In the genomic region with DNA sequence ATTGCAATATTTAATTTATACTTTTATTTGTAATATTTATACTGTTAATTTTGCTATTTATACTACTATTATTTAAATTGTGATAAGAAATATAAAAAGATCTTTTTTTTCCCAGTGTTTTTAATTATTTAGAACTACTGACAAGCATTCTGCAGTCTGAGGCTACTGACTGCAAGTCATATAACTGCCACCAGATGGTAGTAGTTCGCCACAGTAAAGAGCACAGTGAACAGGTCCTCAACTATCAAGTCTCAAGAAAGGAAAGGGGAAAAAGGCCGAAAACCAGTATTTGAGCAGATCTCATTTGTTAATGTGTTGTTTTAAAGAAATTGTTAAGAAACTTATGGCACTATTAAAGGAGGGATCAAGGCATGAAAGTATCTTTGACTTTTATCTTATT, we compare ENCODE assay signal across 8 mouse cellular contexts.
DNase-seq lines count a peak whose midpoint lies in the region; ATAC-seq lines count a peak whose summit lies in the region.

No protein-coding gene starts in this region.

- 18% methylated on average over 2 of the region's 2 CpGs for WGBS in neural tube, embryonic 13.5 days

- H3K4me1 ChIP-seq in neural tube, embryonic 13.5 days (replicated peaks): no peaks in the 10 kb centered on the region

- no peak overlapping the region for H3K4me3 ChIP-seq in neural tube, embryonic 13.5 days

- DNase-seq in adrenal gland, adult (ENCODE audit: inconsistent age in 2 of 2, low spot score in 1 of 2): peak; percentile 14 to 65
- DNase-seq in adrenal gland, postnatal 25 days: no peak
- DNase-seq in 3134 (ENCODE audit: extremely low read depth, insufficient read length, low spot score): peak; percentile 1
- DNase-seq in c-Kit-positive CD71-negative TER-119-negative erythroid progenitor cells, embryonic 14.5 days (ENCODE audit: low read depth): peak; percentile 5
- peak; percentile 26 to 79 for DNase-seq in frontal cortex, postnatal 36 days (ENCODE audit: low spot score in 2 of 2)
- DNase-seq in left cerebral cortex, adult 18-20 months (ENCODE audit: low spot score in 2 of 2): peak; percentile 36 to 52
- DNase-seq in B cell, adult 2 months: no peak

- no peak overlapping the region for H3K27ac ChIP-seq in neural tube, embryonic 13.5 days (replicated peaks)

- H3K4me2 ChIP-seq in neural tube, embryonic 13.5 days: no peak overlapping the region

- peak; percentile 63; the same call in 1 of the 2 replicates for ATAC-seq in neural tube, embryonic 13.5 days (ENCODE audit: low read depth)

- H3K36me3 ChIP-seq in neural tube, embryonic 13.5 days: no peaks in the 10 kb centered on the region

- no peak overlapping the region for H3K9ac ChIP-seq in neural tube, embryonic 13.5 days

- no peaks in the 10 kb centered on the region for H3K9me3 ChIP-seq in neural tube, embryonic 13.5 days

- no peaks in the 10 kb centered on the region for H3K27me3 ChIP-seq in neural tube, embryonic 13.5 days

Comparison
In these comparisons a context has a peak if more than half of its experiments do, and no peak if none do; other contexts are left out.
1. DNase-seq: peak in adrenal gland, adult (2 of 2), 3134 (single experiment), c-Kit-positive CD71-negative TER-119-negative erythroid progenitor cells, embryonic 14.5 days (single experiment), frontal cortex, postnatal 36 days (2 of 2) and left cerebral cortex, adult 18-20 months (2 of 2); none in adrenal gland, postnatal 25 days (single experiment) and B cell, adult 2 months (0 of 2).